ENCODE assay signal across 13 mouse cellular contexts in the genomic region with DNA sequence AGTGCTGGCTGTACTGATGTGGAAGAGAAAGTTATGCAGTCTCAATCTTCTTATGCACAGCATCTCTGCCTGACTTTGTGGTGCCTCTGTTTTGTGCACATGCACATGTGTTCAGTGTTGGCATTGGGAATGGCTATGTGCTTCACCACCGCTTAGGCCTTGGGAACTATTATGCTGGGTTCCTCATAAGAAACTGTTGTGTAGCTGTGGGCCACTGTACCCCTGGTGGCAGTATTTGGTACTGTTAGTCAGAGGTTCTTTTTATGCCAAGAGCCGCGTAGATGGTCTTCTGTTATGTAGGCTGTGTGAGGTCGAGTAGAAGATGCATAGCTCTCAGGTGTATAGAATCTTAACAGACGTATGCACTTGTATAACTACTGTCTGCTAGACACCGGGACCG.
DNase-seq lines count a peak whose midpoint lies in the region; ATAC-seq and TF ChIP-seq lines count a peak whose summit lies in the region.
"Had no signal": no experiment of that assay in that cellular context is flagged by ENCODE, and none has a peak within 500 bp of the region (broad histone marks: within the 10 kb centered on the region; RNA-seq: fewer than 3 reads in every experiment).

No protein-coding gene starts in this region.

- no peak for TF ChIP-seq EP300 in heart, adult 2 months (IDR thresholded peaks at IDR 0.05; ENCODE audit: insufficient read depth, low read depth, low read length)
- TF ChIP-seq EP300 in lung, postnatal 0 days (IDR thresholded peaks at IDR 0.05): no peak

- no peak overlapping the region for H3K4me2 ChIP-seq in lung, postnatal 0 days (replicated peaks; ENCODE audit: low read depth, low read length)
- no peak overlapping the region for H3K4me2 ChIP-seq in embryonic facial prominence, embryonic 13.5 days

- 91% methylated on average over 7 of the region's 7 CpGs for WGBS in heart, adult 2 months
- WGBS in lung, postnatal 0 days: 94% methylated on average over 7 of the region's 7 CpGs
- 94% methylated on average over 7 of the region's 7 CpGs for WGBS in embryonic facial prominence, embryonic 13.5 days
- WGBS in small intestine, adult 2 months: 95% methylated on average over 7 of the region's 7 CpGs

- ATAC-seq in lung, postnatal 0 days: no peak
- no peak for ATAC-seq in embryonic facial prominence, embryonic 13.5 days (ENCODE audit: insufficient number of reproducible peaks, insufficient read depth, low FRiP score, low TSS enrichment, low read depth)
- ATAC-seq: midbrain, embryonic 16.5 days had no signal

- DNase-seq in heart, adult 2 months: no peak
- no peak for DNase-seq in heart, postnatal 36 days
- no peak for DNase-seq in lung, postnatal 0 days (ENCODE audit: low spot score)
- no peak for DNase-seq in lung, postnatal 14 days
- DNase-seq in left cerebral cortex, postnatal 25 days (ENCODE audit: low spot score in 2 of 2): no peak
- no peak for DNase-seq in layer of hippocampus, adult 11-12 months (ENCODE audit: low spot score)
- DNase-seq: cerebellum, postnatal 10 days; left cerebral cortex, postnatal 4 days; lung, postnatal 10 days; right cerebral cortex, postnatal 14 days had no signal

- intact Hi-C loops in heart, adult 2 months (cut with DNase I): no loop called here
- intact Hi-C loops in heart, postnatal 36 days (cut with DNase I): no loop called here
- intact Hi-C loops in left cerebral cortex, postnatal 25 days (cut with DNase I): no loop called here

- peaks cover 6% of the 10 kb centered on the region for H3K79me2 ChIP-seq in heart, adult 2 months (replicated peaks; ENCODE audit: control insufficient read depth, insufficient read depth, low read length)

- no peak overlapping the region for H3K9ac ChIP-seq in heart, adult 2 months (ENCODE audit: low read depth, low read length)
- H3K9ac ChIP-seq in lung, postnatal 0 days (replicated peaks; ENCODE audit: low read depth): no peak overlapping the region
- no peak overlapping the region for H3K9ac ChIP-seq in embryonic facial prominence, embryonic 13.5 days

- no peak overlapping the region for H3K4me3 ChIP-seq in heart, adult 2 months
- H3K4me3 ChIP-seq in lung, postnatal 0 days (ENCODE audit: low read depth, low read length): no peak overlapping the region
- H3K4me3 ChIP-seq in embryonic facial prominence, embryonic 13.5 days: no peak overlapping the region
- no peak overlapping the region for H3K4me3 ChIP-seq in small intestine, adult 2 months (ENCODE audit: low read depth, low read length)

- no peak overlapping the region for H3K27ac ChIP-seq in heart, adult 2 months
- H3K27ac ChIP-seq in lung, postnatal 0 days (ENCODE audit: low read length): no peak overlapping the region
- 0 out of 2 replicates have a peak overlapping the region, but pooled peaks have one; percentile 85 for H3K27ac ChIP-seq in embryonic facial prominence, embryonic 13.5 days
- H3K27ac ChIP-seq in small intestine, adult 2 months (ENCODE audit: insufficient read depth, low read depth, low read length): no peak overlapping the region

- peaks cover 3% of the 10 kb centered on the region; the same call in 1 of the 2 replicates for H3K4me1 ChIP-seq in heart, adult 2 months (ENCODE audit: control insufficient read depth, insufficient read depth, low read length)
- H3K4me1 ChIP-seq in lung, postnatal 0 days (ENCODE audit: insufficient read depth, low read depth, low read length): no peaks in the 10 kb centered on the region
- peaks cover 37% of the 10 kb centered on the region for H3K4me1 ChIP-seq in embryonic facial prominence, embryonic 13.5 days
- no peaks in the 10 kb centered on the region; the same call in 1 of the 2 replicates for H3K4me1 ChIP-seq in small intestine, adult 2 months (ENCODE audit: control insufficient read depth, insufficient read depth, insufficient read length, low read length)

- H3K27me3 ChIP-seq in heart, adult 2 months (ENCODE audit: control insufficient read depth, insufficient read depth, low read length): no peaks in the 10 kb centered on the region
- no peaks in the 10 kb centered on the region for H3K27me3 ChIP-seq in lung, postnatal 0 days (replicated peaks; ENCODE audit: insufficient read depth, low read length)
- no peaks in the 10 kb centered on the region for H3K27me3 ChIP-seq in embryonic facial prominence, embryonic 13.5 days
- no peaks in the 10 kb centered on the region for H3K27me3 ChIP-seq in small intestine, adult 2 months (ENCODE audit: control insufficient read depth, insufficient read depth, low read length)

- TF ChIP-seq POLR2A in heart, adult 2 months (IDR thresholded peaks at IDR 0.05; ENCODE audit: insufficient read depth, low read depth, low read length): no peak
- TF ChIP-seq POLR2A in small intestine, adult 2 months (IDR thresholded peaks at IDR 0.05; ENCODE audit: low read depth, low read length): no peak

- no peaks in the 10 kb centered on the region for H3K9me3 ChIP-seq in lung, postnatal 0 days (ENCODE audit: low read length)
- no peaks in the 10 kb centered on the region for H3K9me3 ChIP-seq in embryonic facial prominence, embryonic 13.5 days

- TF ChIP-seq CTCF in heart, adult 2 months (IDR thresholded peaks at IDR 0.05): peak; percentile 46
- peak; percentile 43 for TF ChIP-seq CTCF in lung, postnatal 0 days (IDR thresholded peaks at IDR 0.05)
- peak; percentile 2; the same call in 1 of the 2 replicates for TF ChIP-seq CTCF in small intestine, adult 2 months (IDR thresholded peaks at IDR 0.05; ENCODE audit: extremely low read depth, insufficient read length, insufficient replicate concordance, low read depth, low read length)

- H3K36me3 ChIP-seq in heart, adult 2 months (ENCODE audit: control insufficient read depth, insufficient read depth, low read length): no peaks in the 10 kb centered on the region
- H3K36me3 ChIP-seq in lung, postnatal 0 days (ENCODE audit: insufficient read depth, low read length): no peaks in the 10 kb centered on the region
- no peaks in the 10 kb centered on the region for H3K36me3 ChIP-seq in embryonic facial prominence, embryonic 13.5 days
- no peaks in the 10 kb centered on the region for H3K36me3 ChIP-seq in small intestine, adult 2 months (ENCODE audit: control insufficient read depth, insufficient read depth, low read length)
